Mouse (Mus musculus) liver, embryonic 15.5 days (tissue): ENCODE measurements around the gene Tpbgl. TPM values are rescaled to one million over a fixed set of nuclear protein-coding genes. Genes with fewer than 3 reads are reported as not detected.

ENCODE experiments used
- ATAC-seq: fragments of 200-750 bp; cut with Nextera tagmentation; 2 replicates; pipeline ENCODE4 v1.8.0; 2017; ENCODE audit warnings: moderate number of reproducible peaks, mild to moderate bottlenecking, moderate library complexity; ENCODE audit not compliant: insufficient read depth
- H3K27ac ChIP-seq: fragments of 300-500 bp; sonication (generic); replicated peaks from 2 replicates; pipeline ENCODE4 v1.5.1; 2015; ENCODE audit warnings: mild to moderate bottlenecking, inconsistent platforms
- H3K27me3 ChIP-seq: fragments of 300-500 bp; sonication (generic); 2 replicates; pipeline ENCODE4 v1.6.1; 2015; ENCODE audit warnings: mild to moderate bottlenecking, inconsistent platforms
- H3K36me3 ChIP-seq: fragments of 300-500 bp; sonication (generic); replicated peaks from 2 replicates; pipeline ENCODE4 v1.6.1; 2015; ENCODE audit warnings: moderate library complexity, mild to moderate bottlenecking, inconsistent platforms
- H3K4me1 ChIP-seq: fragments of 300-500 bp; sonication (generic); replicated peaks from 2 replicates; pipeline ENCODE4 v1.6.1; 2015; ENCODE audit warnings: inconsistent platforms
- H3K4me2 ChIP-seq: fragments of 300-500 bp; sonication (generic); 2 replicates; pipeline ENCODE4 v1.6.1; 2015; ENCODE audit warnings: moderate library complexity, mild to moderate bottlenecking, inconsistent platforms
- H3K4me3 ChIP-seq: fragments of 300-500 bp; sonication (generic); replicated peaks from 2 replicates; pipeline ENCODE4 v1.5.1; 2015; ENCODE audit warnings: mild to moderate bottlenecking, inconsistent platforms
- H3K9ac ChIP-seq: fragments of 300-500 bp; sonication (generic); 2 replicates; pipeline ENCODE4 v1.6.1; 2015; ENCODE audit warnings: moderate library complexity, mild to moderate bottlenecking, inconsistent platforms
- H3K9me3 ChIP-seq: fragments of 300-500 bp; sonication (generic); replicated peaks from 2 replicates; pipeline ENCODE4 v1.6.1; 2016; ENCODE audit warnings: inconsistent platforms
- WGBS: fragments of 180-500 bp; shearing (Covaris S2); methylation state at CpG from one replicate; pipeline ENCODE4 v1.1.7; 2015; ENCODE audit warnings: mixed read lengths; ENCODE audit not compliant: insufficient replicate concordance; 5-methylcytosine and 5-hydroxymethylcytosine counted together
- polyA plus RNA-seq: library from polyadenylated mRNA; unstranded; fragments of >200 nt; fragmentation: Nextera tagmentation; extraction: Ambion mirVana; gene quantifications from 2 replicates; pipeline ENCODE4 v1.2.1, GENCODE M21; 2015

Tpbgl gene
- polyA plus RNA-seq, 1 experiment from 2014 or later, result 0.41 TPM

- no peak for ATAC-seq
- no peak overlapping the region for H3K27ac ChIP-seq
- H3K4me3 ChIP-seq, result no peak overlapping the region
- no peaks in the 10 kb centered on the region for H3K36me3 ChIP-seq
- H3K4me1 ChIP-seq, result peaks cover 30% of the 10 kb centered on the region
- peaks cover 45% of the 10 kb centered on the region for H3K27me3 ChIP-seq
- no peak overlapping the region for H3K9ac ChIP-seq
- WGBS, result 43% methylated on average over 4 of the region's 4 CpGs
- peak overlapping the region; percentile 33; the same call in 1 of the 2 replicates for H3K4me2 ChIP-seq
- no peaks in the 10 kb centered on the region for H3K9me3 ChIP-seq
Measured at GRCm38 (mm10) chr7:99641245-99641644, 14.3 kb upstream of the Tpbgl start.

DNA sequence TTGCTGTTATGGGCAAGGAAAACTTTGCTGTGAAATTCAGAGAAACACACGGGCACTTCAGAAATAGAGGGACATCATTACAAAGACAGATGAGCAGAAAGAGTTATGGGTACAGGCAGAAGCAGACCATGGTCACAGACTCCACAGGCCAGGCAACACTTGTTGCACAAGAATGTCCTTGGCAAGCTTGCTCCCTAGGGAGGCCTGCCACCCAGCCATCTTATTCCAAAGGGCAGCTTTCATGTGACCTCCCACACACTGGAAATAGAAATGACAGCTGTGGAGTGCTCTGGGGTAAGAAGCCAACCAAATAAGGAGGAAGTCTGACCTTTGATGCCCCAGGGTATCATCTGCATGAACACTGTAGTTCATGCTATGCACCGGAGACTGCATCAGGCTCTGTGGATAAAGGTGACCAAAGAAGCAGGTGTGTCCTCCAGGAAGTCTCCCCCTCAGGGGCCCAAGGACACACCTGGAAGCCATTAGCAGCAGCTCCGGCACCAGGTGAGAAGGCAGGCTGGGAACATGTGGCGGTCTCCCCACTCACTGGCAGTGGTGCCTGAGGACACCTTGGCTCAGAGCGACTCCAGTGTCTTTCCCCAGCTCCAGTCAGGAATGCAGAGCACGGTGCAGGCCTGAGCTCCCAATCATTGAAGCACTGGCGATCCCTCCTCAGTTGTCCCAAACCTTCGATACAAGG, 7.2 kb upstream of the Tpbgl start:
- no peak overlapping the region for H3K27ac ChIP-seq
- no peak for ATAC-seq
- WGBS, result 56% methylated on average over 8 of the region's 8 CpGs
- no peaks in the 10 kb centered on the region for H3K9me3 ChIP-seq
- H3K4me1 ChIP-seq, result no peaks in the 10 kb centered on the region
- no peak overlapping the region for H3K9ac ChIP-seq
- H3K36me3 ChIP-seq, result no peaks in the 10 kb centered on the region
- H3K27me3 ChIP-seq, result peaks cover 85% of the 10 kb centered on the region
- no peak overlapping the region for H3K4me3 ChIP-seq
- H3K4me2 ChIP-seq, result no peak overlapping the region

DNA sequence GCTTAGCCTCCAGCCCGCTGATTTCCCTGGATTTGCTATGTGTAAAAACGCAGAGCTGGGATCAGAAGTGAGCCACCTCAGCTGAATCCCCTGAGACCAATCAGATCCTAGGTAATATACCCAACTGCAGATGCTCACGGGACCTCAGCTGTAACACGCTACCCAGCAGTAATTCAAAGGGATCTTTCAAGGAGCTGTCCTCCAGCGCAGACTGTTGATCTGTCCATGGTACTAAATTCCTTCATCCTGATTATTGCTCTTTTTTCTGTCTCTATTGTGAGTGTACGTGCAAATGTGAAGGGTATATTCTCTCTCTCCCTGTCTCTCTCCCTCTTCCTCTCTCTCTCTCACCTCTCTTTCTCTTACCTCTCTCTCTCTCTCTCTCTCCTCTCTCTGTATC, 5.4 kb upstream of the Tpbgl start:
- ATAC-seq, result no peak
- H3K9me3 ChIP-seq, result no peaks in the 10 kb centered on the region
- peaks cover 86% of the 10 kb centered on the region for H3K27me3 ChIP-seq
- H3K4me1 ChIP-seq, result no peaks in the 10 kb centered on the region
- no peak overlapping the region for H3K27ac ChIP-seq
- no peak overlapping the region for H3K9ac ChIP-seq
- WGBS, result 17% methylated on average over 6 of the region's 6 CpGs
- H3K4me3 ChIP-seq, result no peak overlapping the region
- H3K36me3 ChIP-seq, result no peaks in the 10 kb centered on the region
- H3K4me2 ChIP-seq, result no peak overlapping the region

DNA sequence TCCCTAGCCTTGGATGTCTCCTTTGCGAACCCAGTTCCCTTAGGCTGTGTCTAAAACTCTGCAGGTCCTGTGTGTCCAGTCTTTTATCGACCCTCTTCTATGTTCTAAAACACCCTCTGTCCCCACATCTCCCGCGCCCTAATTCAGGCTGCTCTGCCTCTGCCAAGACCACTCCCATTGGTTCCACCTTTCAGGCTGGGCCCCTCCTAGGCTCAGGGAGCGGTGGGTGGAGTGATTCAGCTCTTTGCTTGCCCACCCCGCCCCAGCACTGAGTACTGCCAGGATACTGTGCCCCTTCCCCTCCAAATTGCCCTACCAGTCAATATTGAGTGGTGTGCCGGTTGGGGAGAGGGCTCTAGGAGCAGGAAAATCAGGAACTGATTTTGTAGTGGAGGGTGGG, 463 bp upstream of the Tpbgl start:
- H3K36me3 ChIP-seq, result no peaks in the 10 kb centered on the region
- 5% methylated on average over 7 of the region's 7 CpGs for WGBS
- peaks cover 18% of the 10 kb centered on the region for H3K4me1 ChIP-seq
- H3K9me3 ChIP-seq, result no peaks in the 10 kb centered on the region
- ATAC-seq, result no peak
- H3K4me2 ChIP-seq, result no peak overlapping the region
- H3K4me3 ChIP-seq, result no peak overlapping the region
- H3K9ac ChIP-seq, result no peak overlapping the region
- no peak overlapping the region for H3K27ac ChIP-seq
- H3K27me3 ChIP-seq, result peaks cover 98% of the 10 kb centered on the region

- WGBS, result 1% methylated on average over 81 of the region's 81 CpGs
- H3K4me3 ChIP-seq, result peak overlapping the region; percentile 44
- no peak overlapping the region for H3K9ac ChIP-seq
- no peaks in the 10 kb centered on the region for H3K9me3 ChIP-seq
- no peaks in the 10 kb centered on the region for H3K36me3 ChIP-seq
- H3K27me3 ChIP-seq, result peaks cover 100% of the 10 kb centered on the region
- H3K27ac ChIP-seq, result no peak overlapping the region
- ATAC-seq, result peak; percentile 68
- H3K4me1 ChIP-seq, result peaks cover 18% of the 10 kb centered on the region
- H3K4me2 ChIP-seq, result peak overlapping the region; percentile 65
Measured at GRCm38 (mm10) chr7:99625722-99626375, 1.1 kb downstream of the Tpbgl start.

- no peak for ATAC-seq
- H3K9me3 ChIP-seq, result no peaks in the 10 kb centered on the region
- no peak overlapping the region for H3K27ac ChIP-seq
- no peak overlapping the region for H3K9ac ChIP-seq
- no peak overlapping the region for H3K4me2 ChIP-seq
- H3K36me3 ChIP-seq, result no peaks in the 10 kb centered on the region
- WGBS, result 5% methylated on average over 3 of the region's 3 CpGs
- H3K4me1 ChIP-seq, result no peaks in the 10 kb centered on the region
- H3K4me3 ChIP-seq, result no peak overlapping the region
- peaks cover 75% of the 10 kb centered on the region for H3K27me3 ChIP-seq
Measured at GRCm38 (mm10) chr7:99618860-99619259, 8.0 kb downstream of the Tpbgl start.

- Histone ChIP-seq H3K27ac (no peak overlapping the region), H3K4me3 (no peak overlapping the region), H3K9me3 (no peaks in the 10 kb centered on the region), H3K4me2 (no peak overlapping the region), H3K27me3 (peaks cover 69% of the 10 kb centered on the region), H3K9ac (no peak overlapping the region), H3K36me3 (no peaks in the 10 kb centered on the region), H3K4me1 (no peaks in the 10 kb centered on the region)
- WGBS, result 62% methylated on average over 2 of the region's 2 CpGs
- ATAC-seq, result no peak
Measured at GRCm38 (mm10) chr7:99618264-99618663, 8.6 kb downstream of the Tpbgl start.

DNA sequence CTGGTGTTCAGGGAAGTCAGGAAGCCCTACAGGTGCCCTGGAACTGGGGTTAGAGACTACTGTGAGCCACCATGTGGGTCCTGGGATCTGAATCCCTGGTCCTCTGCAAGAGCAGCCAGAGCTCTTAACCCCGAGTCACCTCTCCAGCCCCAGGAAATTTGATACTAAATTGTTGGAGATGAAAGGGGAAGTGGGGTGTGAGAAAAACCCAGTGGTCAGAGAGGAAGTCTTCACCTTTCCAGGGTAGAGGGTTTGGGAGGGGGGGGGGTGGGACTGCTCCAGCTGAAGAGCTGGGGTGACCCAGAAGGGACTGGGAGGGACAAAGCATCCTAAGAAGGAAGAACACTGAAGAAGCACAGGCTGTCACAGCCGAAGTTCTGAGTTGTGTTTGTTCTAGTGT, 19.3 kb downstream of the Tpbgl start:
- H3K36me3 ChIP-seq, result peaks cover 33% of the 10 kb centered on the region
- no peak overlapping the region for H3K4me3 ChIP-seq
- no peak overlapping the region for H3K9ac ChIP-seq
- no peak overlapping the region for H3K27ac ChIP-seq
- H3K9me3 ChIP-seq, result no peaks in the 10 kb centered on the region
- H3K4me1 ChIP-seq, result peaks cover 22% of the 10 kb centered on the region
- 48% methylated on average over 2 of the region's 2 CpGs for WGBS
- H3K27me3 ChIP-seq, result no peaks in the 10 kb centered on the region
- no peak for ATAC-seq
- no peak overlapping the region for H3K4me2 ChIP-seq

DNA sequence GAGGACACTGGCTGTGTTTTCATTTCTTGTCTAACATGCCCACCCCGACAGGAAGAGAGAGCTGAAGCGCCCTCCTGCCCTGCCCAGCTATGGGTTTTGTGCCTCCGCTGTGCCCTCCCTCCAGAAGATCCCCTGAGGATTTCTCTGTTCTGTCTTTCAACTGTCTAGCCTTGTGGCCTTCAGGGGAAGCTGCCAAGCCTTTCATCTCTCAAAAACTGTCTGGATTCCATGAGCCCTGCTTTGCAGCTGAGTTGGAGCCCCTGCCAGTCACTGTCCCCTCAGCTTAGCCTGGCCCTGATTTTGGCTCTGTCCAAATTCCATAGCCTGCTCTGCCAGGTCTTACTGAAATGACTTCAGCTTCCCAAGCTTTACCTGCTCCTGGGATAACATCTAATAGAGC, 20.1 kb downstream of the Tpbgl start:
- Histone ChIP-seq H3K9me3 (no peaks in the 10 kb centered on the region), H3K4me2 (no peak overlapping the region), H3K9ac (no peak overlapping the region), H3K27ac (no peak overlapping the region), H3K36me3 (peaks cover 41% of the 10 kb centered on the region), H3K4me1 (peaks cover 31% of the 10 kb centered on the region), H3K4me3 (no peak overlapping the region), H3K27me3 (no peaks in the 10 kb centered on the region)
- WGBS, result 87% methylated on average over 3 of the region's 3 CpGs
- no peak for ATAC-seq

DNA sequence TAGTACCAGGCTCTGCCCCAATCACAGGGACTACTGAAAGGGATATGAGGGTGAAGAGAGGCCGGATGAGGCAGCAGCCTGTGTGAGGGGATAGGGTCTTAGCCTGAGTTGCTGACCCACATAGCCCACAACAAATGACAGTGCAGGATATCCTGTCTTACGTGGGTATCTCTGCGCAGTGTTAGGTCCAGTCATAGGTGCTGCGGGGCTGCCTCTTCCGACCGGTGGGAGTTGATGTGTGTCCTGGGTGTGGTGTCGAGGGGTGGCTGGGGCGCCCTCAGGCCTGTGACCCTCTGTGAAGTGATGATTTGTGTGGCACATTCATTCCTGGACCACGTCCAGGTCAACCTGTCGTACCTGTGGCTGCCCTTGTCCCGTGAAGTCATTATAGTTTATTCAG, 20.6 kb downstream of the Tpbgl start:
- ATAC-seq, result peak; percentile 12; the same call in 1 of the 2 replicates
- Histone ChIP-seq H3K27me3 (no peaks in the 10 kb centered on the region), H3K4me1 (peaks cover 32% of the 10 kb centered on the region), H3K4me3 (no peak overlapping the region), H3K9ac (no peak overlapping the region), H3K9me3 (no peaks in the 10 kb centered on the region), H3K27ac (no peak overlapping the region), H3K36me3 (peaks cover 46% of the 10 kb centered on the region), H3K4me2 (no peak overlapping the region)
- WGBS, result 80% methylated on average over 11 of the region's 11 CpGs

- peaks cover 59% of the 10 kb centered on the region for H3K36me3 ChIP-seq
- no peak overlapping the region for H3K4me3 ChIP-seq
- H3K4me2 ChIP-seq, result no peak overlapping the region
- whole genome bisulfite sequencing, result 63% methylated on average over 2 of the region's 2 CpGs
- 0 out of 2 replicates have a peak overlapping the region, but pooled peaks have one; percentile 14 for H3K27ac ChIP-seq
- H3K4me1 ChIP-seq, result peaks cover 39% of the 10 kb centered on the region
- H3K9ac ChIP-seq, result no peak overlapping the region
- ATAC-seq, result peak; percentile 10; the same call in 1 of the 2 replicates
- H3K27me3 ChIP-seq, result no peaks in the 10 kb centered on the region
- H3K9me3 ChIP-seq, result no peaks in the 10 kb centered on the region
Measured at GRCm38 (mm10) chr7:99605058-99605457, 21.8 kb downstream of the Tpbgl start.
